Mouse (Mus musculus) adipocyte (in vitro differentiated cells): ENCODE measurements around the gene Dlk2.

Experiments
- DNase-seq: peaks from one replicate; pipeline ENCODE4 v3.0.0-alpha.2; 2016; ENCODE audit warnings: low spot score

The Dlk2 gene

DNA sequence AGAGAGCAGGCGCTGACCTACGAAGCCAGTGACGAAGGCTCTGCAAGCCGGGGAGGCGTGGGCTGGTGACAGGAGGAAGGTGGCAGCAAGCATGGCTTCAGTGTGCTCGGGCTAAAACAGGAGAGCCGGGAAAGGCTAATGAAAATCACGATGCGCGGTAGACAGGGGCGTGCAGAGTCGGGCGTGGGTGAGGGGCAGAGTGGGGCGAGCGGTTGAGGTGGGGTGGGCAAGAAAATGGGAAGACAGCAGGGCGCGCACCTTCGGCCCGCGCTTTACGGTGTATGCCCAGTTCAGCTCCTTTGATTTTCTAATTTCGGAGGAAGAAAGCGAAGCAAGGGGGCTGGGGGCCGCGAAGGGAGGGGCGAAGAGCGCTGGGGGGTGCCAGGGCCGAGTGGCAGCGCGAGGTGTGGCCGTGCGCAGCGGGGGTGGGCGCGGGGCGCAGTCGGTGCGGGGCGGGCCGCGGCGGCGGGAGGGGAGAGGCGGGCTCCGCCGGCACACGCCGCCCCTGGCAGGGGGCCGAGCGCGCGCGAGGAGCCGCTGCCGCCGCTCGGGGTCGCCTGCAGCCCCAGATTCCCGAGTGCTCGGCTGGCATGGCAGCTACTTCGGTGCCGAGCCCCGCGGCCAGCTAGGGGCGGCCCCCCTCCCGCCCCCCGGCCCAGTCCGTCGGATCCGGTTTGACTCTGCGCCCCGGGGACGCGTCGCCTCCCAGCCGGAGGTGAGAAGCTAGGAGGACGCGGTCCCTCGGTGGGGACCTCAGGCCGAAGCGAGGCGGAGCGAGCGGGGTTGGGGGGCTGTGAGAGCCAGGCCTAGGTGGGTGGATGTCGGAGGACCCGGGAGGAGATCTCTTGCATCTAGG, at the start of gene Dlk2:
Gene Dlk2, plus strand, starts transcription at position 58 of the 856 bp plus-strand sequence.
- no peak for DNase-seq

DNA sequence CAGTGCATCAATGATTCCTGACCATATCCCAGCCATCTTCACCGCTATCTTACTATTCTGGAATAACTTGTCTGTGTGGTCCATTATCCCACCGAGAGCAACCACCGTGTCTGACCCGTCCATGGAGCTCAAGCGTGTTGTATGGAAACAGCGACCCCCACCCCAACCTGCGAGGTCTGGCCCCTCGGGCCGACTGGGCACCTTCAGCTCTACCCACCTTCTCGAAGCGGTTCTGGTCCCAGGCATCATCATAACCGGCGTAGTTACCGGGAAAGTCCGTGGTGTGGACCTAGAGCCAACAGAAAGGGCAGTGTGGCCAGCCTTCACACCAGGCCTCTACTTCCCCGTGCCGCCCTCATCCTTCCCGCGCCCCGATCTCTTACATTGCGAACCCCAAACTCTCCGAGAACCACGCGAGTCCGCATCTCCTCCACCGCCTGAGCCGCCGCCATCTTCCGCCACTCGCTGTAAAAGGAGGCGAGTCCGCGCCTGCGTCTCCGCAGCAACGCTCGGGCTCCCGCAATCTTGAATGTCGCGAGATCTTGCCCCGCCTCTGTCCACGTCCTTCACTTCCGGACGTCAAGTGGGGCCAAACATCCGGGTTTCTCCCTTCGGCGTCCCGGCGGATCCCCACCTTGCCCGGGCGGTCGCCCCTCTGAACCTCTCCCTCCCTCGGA, 49.6 kb upstream of the Dlk2 start, which contains the start of the genes Polr1c and Yipf3:
Gene Polr1c, minus strand, starts transcription at position 543 of the 677 bp plus-strand sequence.
Gene Yipf3, plus strand, starts transcription at position 569 of the 677 bp plus-strand sequence.
- peak; percentile 94 for DNase-seq

DNA sequence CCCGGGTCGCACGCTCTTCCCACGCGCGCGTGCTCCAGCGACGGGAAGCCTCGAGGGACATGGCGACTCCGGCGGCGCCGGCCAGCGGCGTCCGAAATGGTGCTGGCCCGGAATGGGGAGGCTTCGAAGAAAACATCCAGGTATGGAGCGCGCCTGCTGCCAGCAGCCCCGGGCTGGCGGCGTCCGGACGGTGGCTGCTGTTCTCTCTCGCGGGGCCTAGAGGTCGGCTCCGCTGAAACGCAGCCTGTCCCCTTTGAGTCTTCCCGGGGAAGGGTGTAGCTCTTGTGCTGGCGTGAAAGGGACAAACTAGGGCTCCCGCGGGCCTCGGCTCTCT, 49.1 kb upstream of the Dlk2 start:
- DNase-seq, result no peak

DNA sequence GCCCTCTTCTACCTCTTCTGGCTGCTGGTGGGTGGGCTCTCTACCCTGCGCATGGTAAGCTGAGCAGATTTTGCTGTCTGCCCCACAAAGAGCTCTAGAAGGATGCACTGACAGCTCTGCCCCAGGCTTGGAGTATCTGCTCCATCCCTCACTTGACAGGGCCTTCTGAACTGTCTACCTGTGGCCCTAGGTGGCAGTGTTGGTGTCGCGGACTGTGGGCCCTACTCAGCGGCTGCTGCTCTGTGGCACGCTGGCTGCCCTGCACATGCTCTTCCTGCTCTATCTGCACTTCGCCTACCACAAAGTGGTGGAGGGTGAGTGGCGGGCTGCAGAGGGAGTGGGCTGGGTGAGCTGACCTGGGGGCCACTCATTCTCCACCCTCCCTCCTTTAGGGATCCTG, 46.0 kb upstream of the Dlk2 start:
- DNase-seq, result no peak

DNA sequence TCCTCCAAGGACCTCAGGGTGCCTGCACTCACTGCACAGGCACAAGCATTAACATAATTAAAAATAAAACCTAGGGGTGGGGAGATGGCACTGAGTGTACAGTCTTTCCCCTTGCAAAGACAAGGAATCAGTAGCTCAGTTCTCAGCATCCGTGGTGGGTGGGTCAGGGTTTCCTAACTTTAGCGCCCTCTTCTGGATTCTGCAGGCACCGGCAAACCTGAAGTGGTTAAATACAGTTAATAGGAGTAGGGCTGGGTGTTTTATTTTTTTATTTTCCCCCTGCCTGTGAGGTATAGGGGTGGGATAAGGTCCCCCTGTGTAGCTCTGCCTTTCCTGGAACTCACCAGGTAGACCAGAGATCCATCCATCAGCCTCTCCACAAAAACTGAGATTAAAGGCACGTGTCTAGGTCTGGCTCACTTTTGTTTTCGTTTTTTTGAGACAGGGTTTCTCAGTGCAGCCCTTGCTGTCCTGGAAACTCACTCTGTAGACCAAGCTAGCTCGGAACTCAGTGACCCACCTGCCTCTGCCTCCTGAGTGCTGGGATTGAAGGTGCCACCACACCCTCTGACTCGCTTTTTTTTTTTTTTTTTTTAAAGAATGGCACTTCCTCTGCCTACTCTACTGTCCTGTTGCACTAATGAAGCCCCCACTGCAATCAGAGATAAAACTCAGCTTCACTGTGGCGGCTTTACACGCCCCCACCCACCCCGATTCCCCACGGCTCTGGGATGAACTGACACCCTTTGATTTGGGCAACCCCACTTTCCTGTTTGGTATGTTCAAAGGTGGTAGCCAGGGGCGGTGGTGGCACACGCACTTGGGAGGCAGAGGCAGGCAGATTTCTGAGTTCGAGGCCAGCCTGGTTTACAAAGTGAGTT, 44.4 kb upstream of the Dlk2 start:
- no peak for DNase-seq

DNA sequence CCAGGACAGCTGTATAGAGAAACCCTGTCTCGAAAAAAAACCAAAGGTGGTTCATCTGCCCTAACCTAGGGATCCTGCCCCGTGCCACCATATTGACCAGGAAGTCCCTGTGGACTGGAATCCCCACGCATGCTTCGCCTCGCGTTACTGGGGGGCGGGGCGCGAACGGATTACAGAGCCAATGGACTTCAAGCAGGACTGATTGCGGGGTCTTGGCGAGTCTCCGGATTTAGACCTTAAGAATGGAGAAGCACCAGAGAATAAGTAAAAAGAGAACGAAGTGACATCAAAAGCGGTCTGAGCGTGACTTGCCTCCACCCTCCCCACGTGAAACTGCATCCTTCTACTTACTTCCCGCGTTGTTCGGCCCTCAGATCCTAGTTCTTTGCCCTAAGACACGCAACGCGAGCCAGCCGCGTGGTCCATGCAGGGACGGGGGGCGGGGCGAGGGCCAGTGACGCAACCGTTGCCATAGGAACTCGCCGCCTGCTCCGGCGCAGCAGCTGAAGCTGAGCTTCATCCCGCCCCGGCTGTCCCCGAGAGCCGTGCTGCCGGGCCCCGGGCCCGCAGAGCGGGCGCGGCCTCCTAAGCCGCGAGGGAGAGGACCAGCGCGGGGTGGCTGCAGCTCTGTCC, 43.7 kb upstream of the Dlk2 start, which contains the start of gene Lrrc73:
Gene Lrrc73, plus strand, starts transcription at position 80 of the 633 bp plus-strand sequence.
- peak; percentile 80 for DNase-seq

- no peak for DNase-seq
Measured at GRCm38 (mm10) chr17:46254106-46254505, 43.1 kb upstream of the Dlk2 start.

GRCm38 (mm10) chr17:46255147-46255546, 42.1 kb upstream of the Dlk2 start:
- DNase-seq, result no peak

- DNase-seq, result no peak
Measured at GRCm38 (mm10) chr17:46258279-46259053, 38.8 kb upstream of the Dlk2 start.

GRCm38 (mm10) chr17:46259675-46260074, 37.5 kb upstream of the Dlk2 start:
- no peak for DNase-seq

DNA sequence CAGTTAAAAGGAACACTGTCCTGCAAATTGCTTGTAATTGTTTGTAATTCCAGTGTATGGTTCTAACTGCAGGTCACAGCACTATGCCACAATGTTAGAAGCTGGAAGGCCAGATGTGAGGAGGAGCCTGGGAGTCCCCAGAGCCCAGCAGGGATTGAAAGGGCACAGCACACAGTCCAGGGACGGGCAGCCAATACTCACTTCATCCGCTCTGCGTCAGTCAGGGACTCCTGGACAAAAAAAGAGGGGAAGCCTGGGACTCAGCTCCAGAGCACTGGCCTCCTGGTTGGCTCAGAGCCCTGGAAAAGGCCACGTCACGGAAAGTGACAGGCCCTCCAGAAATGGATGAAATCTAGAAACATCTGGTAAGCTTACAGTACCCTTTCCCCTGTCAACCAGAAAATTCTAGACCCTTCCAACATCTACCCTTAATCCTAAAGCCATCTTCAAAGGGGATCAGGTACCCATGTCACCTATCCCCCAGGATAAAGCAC, 35.0 kb upstream of the Dlk2 start:
- DNase-seq, result peak; percentile 98

- no peak for DNase-seq
Measured at GRCm38 (mm10) chr17:46265502-46265901, 31.7 kb upstream of the Dlk2 start.

DNA sequence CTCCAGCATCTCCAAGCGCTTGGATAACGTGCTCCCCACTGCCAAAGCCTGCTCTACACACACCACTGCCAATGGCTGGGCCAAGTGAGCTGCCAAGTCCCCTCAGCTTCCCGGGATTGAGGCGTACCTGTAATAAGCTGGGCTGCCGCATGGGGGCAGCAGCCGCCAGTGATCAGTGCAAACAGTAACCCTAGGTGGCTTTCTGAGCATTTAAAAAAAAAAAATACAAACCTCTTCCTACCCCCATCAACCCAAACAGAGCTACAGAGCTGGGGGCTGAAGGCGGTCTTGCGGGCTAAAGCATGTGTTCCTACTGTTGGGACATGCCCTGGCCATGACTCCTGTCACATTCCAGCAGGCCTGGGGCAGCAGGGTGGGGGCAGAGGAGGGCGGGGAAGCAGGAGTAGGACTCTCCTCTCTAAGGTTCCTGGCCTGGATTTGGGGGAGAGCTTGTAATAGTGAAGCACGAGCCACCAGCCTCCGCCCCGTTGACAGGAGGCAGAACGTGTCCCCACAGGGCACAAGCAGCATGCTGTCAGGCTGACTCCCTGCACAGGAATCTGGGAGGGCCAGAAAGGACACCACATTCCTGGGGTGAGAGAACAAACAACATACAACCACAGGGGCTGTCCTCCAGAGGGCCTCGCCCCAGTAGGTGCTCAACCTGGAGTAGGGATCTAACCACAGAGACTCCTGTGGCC, 31.2 kb upstream of the Dlk2 start:
- peak; percentile 75 for DNase-seq

GRCm38 (mm10) chr17:46266986-46267385, 30.2 kb upstream of the Dlk2 start:
- DNase-seq, result no peak

DNA sequence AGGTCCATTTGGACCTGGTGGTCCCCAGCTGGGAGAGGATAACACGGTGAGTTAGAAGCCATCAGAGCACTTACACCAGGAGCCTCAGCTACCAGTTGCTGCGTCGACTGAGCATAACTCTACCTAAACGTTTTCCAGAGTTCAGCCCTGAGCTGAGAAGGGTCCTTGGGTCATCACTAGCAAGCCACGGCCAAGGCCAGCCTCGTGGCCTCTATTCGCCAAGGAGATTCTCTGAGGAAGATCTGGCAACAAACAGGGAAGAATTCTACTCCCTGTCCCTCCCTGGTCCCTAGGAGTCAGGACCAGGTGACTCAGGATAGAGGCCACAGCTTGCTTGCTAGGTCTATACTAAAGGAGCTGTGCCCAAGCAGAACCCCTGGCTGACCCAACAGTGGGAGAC, 29.7 kb upstream of the Dlk2 start:
- DNase-seq, result no peak

- peak; percentile 78 for DNase-seq
Measured at GRCm38 (mm10) chr17:46268026-46268720, 29.0 kb upstream of the Dlk2 start.

DNA sequence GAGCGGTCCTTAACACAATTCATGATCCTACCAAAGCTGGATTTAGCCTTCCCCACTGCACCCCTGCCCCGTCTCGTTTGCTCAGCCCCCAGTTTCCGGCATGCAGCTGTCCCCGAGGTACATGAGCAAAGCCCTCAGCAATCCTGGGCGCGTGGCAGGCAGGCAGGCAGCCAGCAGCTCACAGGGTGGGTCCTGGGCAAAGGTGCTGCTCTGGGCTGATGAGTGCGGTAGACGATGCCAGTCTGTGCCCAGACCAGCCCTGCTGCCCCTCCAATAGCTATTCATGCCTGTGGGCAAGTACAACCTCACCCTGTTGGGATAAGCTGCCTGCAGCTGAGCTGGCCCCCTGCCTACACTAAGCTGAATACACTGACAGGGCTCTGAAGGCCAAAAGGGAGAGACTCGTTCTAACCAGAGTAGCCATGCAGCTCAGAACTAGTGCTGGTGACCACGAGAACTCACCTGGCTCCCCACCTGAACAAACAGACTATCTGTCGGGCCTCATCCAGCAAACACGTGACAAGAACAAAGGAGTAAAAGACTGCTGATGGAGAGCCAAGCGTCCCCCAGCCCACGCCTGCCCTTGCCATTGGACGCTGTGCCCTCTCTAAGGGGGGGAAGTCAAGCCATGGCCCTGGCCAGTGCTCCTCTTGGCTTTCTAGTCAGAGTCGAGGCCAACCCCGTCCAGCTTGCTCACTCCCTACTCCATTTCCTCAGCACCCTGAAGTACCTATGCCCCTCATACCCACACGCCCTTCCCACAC, 27.3 kb upstream of the Dlk2 start:
- DNase-seq, result no peak

DNA sequence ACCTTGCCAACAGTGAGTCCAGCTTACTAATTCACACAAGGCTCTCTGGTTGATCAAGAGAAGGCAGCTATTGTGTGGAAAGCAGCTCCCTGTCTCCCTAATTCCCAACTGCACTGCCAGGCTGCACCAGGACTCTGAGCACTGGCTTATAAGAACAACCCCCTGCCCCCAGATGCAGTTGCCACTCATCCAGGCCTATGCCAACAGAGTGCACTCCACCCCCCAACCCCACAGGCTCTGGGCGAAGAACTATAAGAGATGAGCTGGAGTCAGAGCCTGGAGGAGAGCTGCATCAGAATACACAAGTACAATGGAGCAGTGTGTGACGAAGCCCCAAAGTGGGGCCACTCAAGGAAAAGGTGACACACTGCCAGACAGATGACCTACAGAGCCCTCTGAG, 25.2 kb upstream of the Dlk2 start:
- DNase-seq, result no peak

- DNase-seq, result no peak
Measured at GRCm38 (mm10) chr17:46272675-46273074, 24.5 kb upstream of the Dlk2 start.
